Mouse (Mus musculus) 416B (cell line): Measurements from ENCODE around the gene Gm4779.
A peak's percentile ranks its signal among the peaks of the same experiment; 100 is the strongest.
"Not testable (repeated sequence)": the region's sequence is repeated elsewhere in the genome, so short reads cannot be mapped to it uniquely, and the experiment has no call there.

ENCODE experiments used
- DNase-seq: peaks from one replicate; pipeline ENCODE4 v3.0.0; 2011; ENCODE audit warnings: low read depth

Gene Gm4779

DNA sequence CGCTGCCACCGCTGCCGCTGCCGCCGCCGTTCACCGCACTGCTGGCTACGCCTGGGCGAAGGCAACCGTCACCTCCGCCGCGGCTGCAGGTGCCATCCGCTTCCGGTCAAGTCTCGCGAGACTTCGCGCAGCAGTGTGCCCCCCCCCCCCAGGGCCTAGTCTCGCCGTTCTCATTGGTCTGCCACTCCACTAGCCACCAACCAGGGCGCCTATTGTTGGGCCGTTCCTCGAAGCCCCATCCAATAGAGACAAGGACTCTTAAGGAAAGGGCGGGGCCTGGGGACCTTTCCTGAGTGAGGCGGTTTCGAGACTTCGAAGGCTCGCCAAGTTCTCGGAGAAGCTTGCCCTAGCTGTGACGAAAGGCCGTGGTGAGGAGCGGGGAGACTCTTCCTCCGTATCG lies at the start of gene Gm4779, which contains the start of gene 8030474K03Rik:
Gene Gm4779, minus strand, starts transcription at position 82 of the 400 bp plus-strand sequence.
Gene 8030474K03Rik, plus strand, starts transcription at position 315 of the 400 bp plus-strand sequence.
- DNase-seq = no peak

DNA sequence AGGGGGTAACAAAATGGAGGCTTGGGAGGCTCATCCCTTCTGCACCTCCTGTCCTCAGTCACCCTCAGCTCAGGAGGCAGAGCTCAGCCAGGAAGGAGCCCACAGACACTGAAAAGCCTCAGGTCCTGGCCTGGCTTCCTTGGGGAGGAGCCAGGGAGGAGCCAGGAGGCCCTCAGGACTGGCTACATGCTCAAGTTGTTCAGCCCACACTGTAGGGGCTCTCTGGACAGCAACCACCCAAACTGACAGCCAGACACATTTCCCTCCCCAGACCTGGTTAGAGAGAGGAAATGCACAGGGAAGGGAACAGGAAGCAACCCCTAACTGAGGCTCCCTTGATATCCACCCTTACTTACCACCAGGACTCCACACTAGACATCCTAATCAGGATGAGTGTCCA lies 25.8 kb upstream of the Gm4779 start:
- not testable (repeated sequence) for DNase-seq

DNA sequence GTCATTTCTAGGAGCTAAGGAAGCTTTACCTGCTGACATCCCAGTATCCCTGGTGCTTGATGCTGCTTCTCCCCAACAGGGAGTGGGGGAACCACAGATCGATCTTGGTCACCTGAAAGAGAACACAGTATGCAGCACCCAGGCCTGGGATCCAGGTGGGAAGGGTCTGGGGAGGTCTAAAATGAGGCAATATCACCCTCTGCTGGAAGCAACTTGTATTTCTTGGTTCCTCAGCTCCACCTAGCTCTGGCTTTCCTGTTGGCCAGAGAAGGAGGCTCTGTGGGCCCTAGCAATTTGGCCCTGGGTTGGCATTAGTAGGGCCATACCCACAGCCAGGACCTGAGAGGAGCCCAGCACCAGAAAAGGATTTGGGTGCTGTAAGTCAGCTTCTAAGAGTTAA lies 24.9 kb upstream of the Gm4779 start:
- DNase-seq = no peak

DNA sequence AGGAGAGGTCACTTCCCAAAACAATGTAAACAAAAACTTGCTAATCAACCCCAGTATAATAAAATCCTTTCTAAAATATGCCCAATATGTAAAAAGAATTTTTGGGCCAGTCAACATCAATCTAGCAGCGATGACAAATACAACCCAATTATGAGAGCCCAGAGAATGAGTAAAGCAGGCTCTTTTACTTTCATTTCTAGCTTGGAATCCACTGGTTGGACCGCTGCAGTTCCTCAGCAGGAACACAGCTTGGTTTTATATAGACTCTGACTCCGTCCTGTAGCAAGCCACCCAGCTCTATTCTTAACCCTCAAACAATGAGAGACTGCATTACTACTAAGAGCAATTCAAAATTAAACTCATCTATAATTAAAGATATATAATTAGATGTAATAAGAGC lies 17.5 kb upstream of the Gm4779 start:
- no peak for DNase-seq

DNA sequence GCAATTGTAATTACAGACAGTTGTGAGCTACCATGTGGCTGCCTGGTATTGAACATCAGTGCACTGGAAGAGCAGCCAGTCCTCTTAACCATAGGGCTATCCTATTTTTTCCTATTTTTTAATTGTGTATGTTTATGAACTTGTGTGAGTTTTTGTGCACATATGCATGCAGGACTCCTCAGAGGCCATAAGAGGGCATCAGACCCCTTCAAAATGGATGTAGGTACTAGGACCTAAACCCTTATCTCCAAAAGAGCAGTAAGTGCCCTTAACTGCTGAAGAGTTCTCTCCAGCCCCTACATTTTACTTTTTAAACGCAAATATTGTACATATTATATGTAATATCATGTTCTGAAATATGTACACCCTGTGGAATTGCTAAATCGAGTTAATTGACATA lies 11.3 kb upstream of the Gm4779 start:
- peak; percentile 62 for DNase-seq

DNA sequence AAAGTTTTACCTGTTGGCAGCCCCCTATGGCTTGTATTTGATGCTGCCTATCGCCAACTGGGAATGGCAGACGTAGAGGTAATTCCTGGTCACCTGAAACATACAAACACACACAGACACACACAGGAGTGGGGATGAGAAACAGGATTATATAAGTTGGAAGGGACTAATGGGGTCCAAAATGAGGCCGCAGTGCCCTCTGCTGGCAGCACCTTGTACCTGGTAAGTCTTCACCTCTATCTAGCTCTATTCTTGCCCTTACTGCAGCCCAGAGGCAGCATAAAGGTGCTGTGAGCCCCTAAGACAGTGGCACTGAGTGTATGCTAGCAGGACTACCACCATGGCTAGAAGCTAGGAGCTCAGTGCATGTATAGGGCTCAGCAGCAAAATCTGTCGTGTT lies 2.7 kb downstream of the Gm4779 start:
- DNase-seq = peak; percentile 56

DNA sequence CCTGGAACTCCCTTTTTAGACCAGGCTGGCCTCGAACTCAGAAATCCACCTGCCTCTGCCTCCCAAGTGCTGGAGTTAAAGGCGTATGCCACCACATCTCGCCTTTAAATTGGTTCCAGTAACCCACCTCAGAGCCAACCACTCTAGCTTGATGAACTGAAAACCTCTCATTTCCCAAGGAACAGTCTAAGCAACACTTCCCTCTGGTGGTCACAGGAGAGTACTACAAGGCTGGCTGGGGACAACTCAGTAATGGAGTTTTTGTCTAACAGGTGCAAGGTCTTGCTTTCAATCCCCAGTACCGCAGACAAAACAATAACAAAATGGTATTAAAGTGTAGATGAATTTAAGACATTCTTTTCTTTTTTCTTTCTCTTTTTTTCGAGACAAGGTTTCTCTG lies 22.2 kb downstream of the Gm4779 start:
- DNase-seq = peak; percentile 64

DNA sequence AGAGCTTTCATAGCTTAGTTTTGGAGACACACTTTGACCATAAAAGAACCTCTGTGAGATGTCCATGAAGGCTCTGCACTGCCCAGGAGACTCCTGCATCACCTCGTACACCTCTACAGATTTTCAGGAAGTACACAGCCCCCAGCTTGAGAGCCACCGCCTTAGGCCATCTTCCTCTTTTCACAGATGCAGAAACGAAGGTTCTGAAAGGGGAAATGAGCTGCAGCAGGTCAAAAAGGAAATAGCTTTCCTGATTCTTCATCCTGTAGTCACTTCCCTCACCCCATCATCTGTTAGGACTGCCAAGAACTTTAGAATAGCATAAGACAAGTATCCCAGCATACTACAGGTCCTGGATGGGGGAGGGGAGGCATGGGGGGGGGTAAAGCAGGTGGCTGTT lies 23.9 kb downstream of the Gm4779 start:
- DNase-seq = peak; percentile 48

DNA sequence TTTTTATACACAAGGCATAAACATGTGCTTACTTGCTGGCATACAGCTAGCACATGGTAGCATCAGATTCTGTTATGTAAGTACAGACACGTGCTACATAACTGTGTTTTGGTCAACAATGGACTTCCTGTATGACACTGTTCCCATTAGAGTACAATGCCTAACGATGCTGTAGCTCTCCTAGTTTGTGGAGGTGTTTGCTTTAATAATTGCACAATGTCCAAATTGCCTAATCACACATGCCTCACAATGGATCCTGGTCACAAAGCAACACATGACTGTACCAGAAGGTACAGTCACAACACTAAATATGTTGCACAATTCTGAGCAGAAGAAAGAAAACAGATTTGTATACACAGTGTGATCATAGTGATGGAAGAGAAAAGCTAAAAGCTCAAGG lies 24.7 kb downstream of the Gm4779 start:
- peak; percentile 59 for DNase-seq

DNA sequence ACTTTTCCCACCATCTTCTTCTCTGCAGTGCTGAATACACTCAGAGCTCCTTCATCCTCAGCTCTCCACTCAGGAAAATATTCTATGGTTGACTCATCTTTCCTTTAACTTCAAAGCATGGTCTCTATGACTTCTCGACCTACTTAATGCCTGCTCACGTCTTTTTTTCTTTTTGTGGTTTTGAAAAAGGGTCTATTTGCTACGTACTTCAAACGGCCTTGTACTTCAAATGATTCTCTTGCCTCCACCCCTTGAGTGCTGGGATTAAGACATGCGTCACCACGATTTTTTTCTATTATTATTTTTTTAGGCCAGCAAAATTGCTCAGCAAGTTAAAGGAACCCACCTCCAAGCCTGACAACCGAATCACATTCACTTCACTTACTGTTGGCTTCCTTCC lies 26.9 kb downstream of the Gm4779 start:
- no peak for DNase-seq

DNA sequence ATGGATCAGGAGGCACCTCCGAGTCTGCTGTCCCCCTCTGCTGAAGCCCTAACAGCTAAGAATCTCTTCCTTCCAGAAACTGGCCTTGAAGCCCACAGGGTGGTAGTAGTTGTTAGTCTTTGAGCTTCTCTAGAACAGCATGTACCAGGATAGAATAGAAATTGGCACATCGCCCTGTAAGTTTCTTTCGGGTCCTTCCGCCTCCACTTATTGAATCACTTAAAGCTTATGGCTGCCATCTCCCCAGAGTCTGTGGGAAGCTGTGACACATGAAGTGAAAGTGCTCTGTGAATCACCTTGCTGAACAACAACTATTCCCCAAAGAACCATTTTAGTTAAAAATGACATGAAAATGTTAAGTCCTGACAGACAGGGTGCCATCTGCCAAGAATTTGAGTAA lies 29.1 kb downstream of the Gm4779 start:
- no peak for DNase-seq

DNA sequence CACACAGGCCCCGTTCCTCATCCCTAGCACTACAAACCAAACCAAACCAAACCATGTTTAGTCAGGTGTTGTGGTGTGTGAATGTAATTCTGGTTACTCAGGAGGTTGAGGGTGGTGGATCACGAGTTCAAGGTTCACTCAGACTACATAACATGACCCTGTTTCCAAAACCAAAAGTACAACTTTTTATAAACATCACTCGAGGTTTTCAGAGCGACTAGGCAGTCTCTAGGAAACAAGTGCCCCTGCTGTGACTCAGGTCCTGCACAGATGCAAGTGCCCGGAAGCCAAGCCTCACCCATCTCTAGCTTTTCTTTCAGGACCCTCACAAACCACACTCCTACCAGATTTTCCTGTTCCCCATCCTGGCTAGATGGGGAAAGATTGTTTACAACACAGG lies 29.6 kb downstream of the Gm4779 start:
- DNase-seq = peak; percentile 9

DNA sequence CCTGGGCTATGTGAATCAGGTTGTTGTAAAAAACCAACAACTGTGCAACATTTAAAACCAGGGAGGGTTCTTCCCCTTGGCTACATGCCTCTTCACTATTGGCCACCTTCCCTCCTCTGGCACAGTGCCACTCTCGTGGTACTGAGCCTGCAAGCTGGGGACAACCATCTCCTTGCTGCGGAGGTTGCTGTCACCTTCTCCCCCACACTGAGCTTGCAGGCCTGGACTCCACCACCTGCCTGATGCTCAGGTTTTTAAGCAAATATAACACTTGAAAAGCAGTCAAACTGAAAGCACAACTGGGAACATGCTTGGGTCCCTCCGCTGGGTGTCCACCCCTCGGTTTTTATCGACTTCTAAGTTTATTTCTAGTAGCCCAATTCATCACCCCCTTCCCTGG lies 39.7 kb downstream of the Gm4779 start:
- no peak for DNase-seq

DNA sequence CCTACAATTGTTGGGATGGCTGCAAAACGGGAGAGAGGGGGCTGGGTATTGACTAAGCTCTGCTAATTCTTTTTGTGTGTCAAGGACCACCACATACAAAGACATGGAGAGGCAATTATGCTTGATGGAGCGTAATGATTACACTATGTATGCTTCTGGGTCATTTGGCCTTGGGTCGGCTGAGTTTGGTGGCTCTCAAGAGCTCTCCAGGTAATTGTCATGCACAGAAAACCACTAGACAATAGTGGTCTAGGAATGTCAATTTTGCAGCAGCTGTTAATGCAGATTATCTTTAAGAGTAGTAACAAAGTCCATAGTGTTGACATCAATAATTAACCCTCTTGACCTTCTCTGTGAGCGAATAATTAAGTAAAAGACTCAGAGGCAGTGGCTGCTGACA lies 44.1 kb downstream of the Gm4779 start:
- DNase-seq = no peak

DNA sequence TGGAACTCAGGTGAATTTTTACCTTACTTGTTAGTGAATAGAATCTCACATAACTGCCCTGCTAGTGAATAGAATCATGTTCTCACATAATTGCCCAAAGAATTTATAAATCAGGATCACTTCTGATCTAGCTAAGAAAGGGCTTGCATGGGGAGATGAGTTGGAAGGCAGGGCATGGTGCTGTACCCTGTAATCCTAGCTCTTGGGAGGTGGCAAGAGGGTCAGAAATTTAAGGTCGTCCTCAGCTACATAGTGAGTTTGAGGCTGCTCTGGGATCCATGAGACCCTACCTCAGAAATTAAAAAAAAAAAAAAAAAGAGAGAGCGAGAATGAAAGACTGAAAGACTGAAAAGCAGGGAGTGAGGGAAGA lies 53.2 kb downstream of the Gm4779 start:
- no peak for DNase-seq

DNA sequence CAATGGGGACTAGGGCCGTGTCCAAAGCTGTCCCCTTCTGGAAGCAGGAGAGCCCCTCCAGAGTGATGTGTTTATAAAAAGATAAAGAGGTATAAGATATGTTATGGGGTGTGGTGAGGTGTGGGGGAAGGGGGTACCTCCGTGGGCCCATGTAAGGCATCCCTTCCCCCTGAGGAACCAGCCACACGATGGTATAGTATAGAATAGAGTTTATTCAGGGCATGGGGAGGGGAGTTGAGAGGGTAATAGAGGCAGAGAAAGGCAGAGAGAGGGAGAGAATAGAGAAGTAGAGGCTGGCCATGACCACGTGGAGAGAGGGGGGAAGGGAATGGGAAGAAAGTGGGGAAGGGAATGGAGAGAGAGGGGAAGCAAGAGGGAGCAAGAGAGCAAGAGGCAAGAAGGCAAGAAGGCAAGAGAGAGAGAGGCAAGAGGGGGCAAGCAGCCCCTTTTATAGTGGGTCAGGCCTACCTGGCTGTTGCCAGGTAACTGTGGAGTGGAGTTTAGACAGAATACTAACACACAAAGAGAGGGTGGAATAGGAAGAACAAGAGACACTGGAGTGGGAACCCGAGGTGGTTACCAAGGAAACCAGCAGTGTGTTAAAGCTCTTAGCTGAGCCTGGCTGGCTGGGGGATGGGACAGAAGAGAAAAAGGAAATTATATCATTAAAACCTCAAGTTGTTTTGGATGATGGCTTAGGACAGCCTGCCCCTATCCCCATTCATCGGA lies 53.7 kb downstream of the Gm4779 start:
- DNase-seq = no peak
